Comparison of ENCODE assay signal across 10 mouse cellular contexts in the genomic region with DNA sequence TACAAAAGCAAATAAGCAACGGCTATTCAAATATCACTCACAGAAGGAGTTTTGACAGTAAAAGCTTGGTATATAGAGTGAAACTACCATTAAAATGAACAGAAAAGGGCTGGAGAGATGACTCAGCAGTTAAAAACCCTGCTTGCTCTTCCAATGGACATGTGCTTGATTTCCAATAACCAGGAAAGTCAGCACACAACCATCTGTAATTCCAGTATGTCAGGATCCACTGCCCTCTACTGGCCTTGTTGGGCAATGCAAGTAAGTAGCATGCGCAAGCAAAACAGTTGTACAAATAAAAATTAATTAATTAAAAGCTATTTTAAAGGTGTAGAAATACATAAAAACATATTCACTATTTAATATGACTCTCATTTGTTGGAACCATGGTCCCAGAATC. TPM values are rescaled to one million over a fixed set of nuclear protein-coding genes. Genes with fewer than 3 reads are reported as not detected.
A peak's percentile ranks its signal among the peaks of the same experiment; 100 is the strongest.
DNase-seq lines count a peak whose midpoint lies in the region; ATAC-seq and TF ChIP-seq lines count a peak whose summit lies in the region.
"Had no signal": no experiment of that assay in that cellular context is flagged by ENCODE, and none has a peak within 500 bp of the region (broad histone marks: within the 10 kb centered on the region; RNA-seq: fewer than 3 reads in every experiment).

No protein-coding gene starts in this region.

- H3K4me3 ChIP-seq in thymus, adult 2 months (ENCODE audit: control insufficient read depth, insufficient read depth, low read length), result no peak overlapping the region
- no peak overlapping the region for H3K4me3 ChIP-seq in limb, embryonic 11.5 days (ENCODE audit: low read depth, low read length)
- H3K4me3 ChIP-seq: heart, embryonic 13.5 days; myocyte had no signal

- WGBS in thymus, adult 2 months, result 54% methylated on average over 2 of the region's 2 CpGs
- WGBS in limb, embryonic 11.5 days, result 56% methylated on average over 2 of the region's 2 CpGs

- H3K27ac ChIP-seq in thymus, adult 2 months (ENCODE audit: control insufficient read depth, insufficient read depth, low read length), result no peak overlapping the region
- H3K27ac ChIP-seq in limb, embryonic 11.5 days (replicated peaks; ENCODE audit: low read depth, low read length), result no peak overlapping the region
- H3K27ac ChIP-seq: heart, embryonic 13.5 days had no signal

- no peaks in the 10 kb centered on the region for H3K36me3 ChIP-seq in thymus, adult 2 months (ENCODE audit: control insufficient read depth, insufficient read depth, low read length)
- no peaks in the 10 kb centered on the region for H3K36me3 ChIP-seq in limb, embryonic 11.5 days (ENCODE audit: control insufficient read depth, insufficient read depth, low read length)
- H3K36me3 ChIP-seq: heart, embryonic 13.5 days had no signal

- no peak overlapping the region for H3K9ac ChIP-seq in limb, embryonic 11.5 days (ENCODE audit: low read length)
- H3K9ac ChIP-seq: heart, embryonic 13.5 days had no signal

- no peak for TF ChIP-seq CTCF in thymus, adult 2 months (IDR thresholded peaks at IDR 0.05; ENCODE audit: borderline replicate concordance, control insufficient read depth, extremely low read depth, insufficient read depth, low read length, poor library complexity)

- TF ChIP-seq POLR2A in thymus, adult 2 months (IDR thresholded peaks at IDR 0.05; ENCODE audit: control insufficient read depth, extremely low read depth, insufficient read depth, low read length, poor library complexity), result no peak

- ATAC-seq in frontal cortex, adult (ENCODE audit: low TSS enrichment), result no peak
- no peak for ATAC-seq in limb, embryonic 11.5 days (ENCODE audit: insufficient number of reproducible peaks, low FRiP score, low TSS enrichment, low read depth)

- no peaks in the 10 kb centered on the region for H3K27me3 ChIP-seq in thymus, adult 2 months (ENCODE audit: control insufficient read depth, insufficient read depth, low read length)
- H3K27me3 ChIP-seq in limb, embryonic 11.5 days (ENCODE audit: control insufficient read depth, insufficient read depth, low read length), result no peaks in the 10 kb centered on the region

- peak; percentile 27 to 32 for DNase-seq in frontal cortex, postnatal 25 days (ENCODE audit: low spot score in 2 of 2)
- DNase-seq in thymus, adult 2 months, result peak; percentile 3
- no peak for DNase-seq in thymus, adult 18-20 months
- peak; percentile 76 to 89 for DNase-seq in cerebellum, postnatal 25 days
- peak; percentile 21 to 64 for DNase-seq in kidney, adult 8-10 months
- DNase-seq in limb, embryonic 11.5 days (ENCODE audit: low spot score), result peak; percentile 73
- no peak for DNase-seq in T-cell, adult 2 months (ENCODE audit: low spot score)

- no peak overlapping the region for H3K4me2 ChIP-seq in limb, embryonic 11.5 days (ENCODE audit: low read depth, severe bottlenecking)
- H3K4me2 ChIP-seq: heart, embryonic 13.5 days had no signal

- no peaks in the 10 kb centered on the region for H3K9me3 ChIP-seq in limb, embryonic 11.5 days (ENCODE audit: control insufficient read depth, low read length)
- H3K9me3 ChIP-seq: heart, embryonic 13.5 days had no signal

- H3K4me1 ChIP-seq in thymus, adult 2 months (replicated peaks; ENCODE audit: control insufficient read depth, insufficient read depth, low read length), result no peaks in the 10 kb centered on the region
- no peaks in the 10 kb centered on the region for H3K4me1 ChIP-seq in limb, embryonic 11.5 days (ENCODE audit: control insufficient read depth, insufficient read depth, low read length)

RNA-seq across cellular contexts. Expression of gene Armh4, which starts 2.6 kb away (rescaled TPM):
- 0.09 and 0.42 TPM in 2 replicates for polyA plus RNA-seq in thymus, adult 2 months (2012; rRNA removed)
- polyA plus RNA-seq in limb, embryonic 11.5 days (2014; fragmentation: Nextera tagmentation; extraction: Ambion mirVana), result 9.5 and 10.0 TPM in 2 replicates

Comparison
In these comparisons a context has a peak if more than half of its experiments do, and no peak if none do; other contexts are left out.
1. DNase-seq: peak in frontal cortex, postnatal 25 days (2 of 2), thymus, adult 2 months (single experiment), cerebellum, postnatal 25 days (2 of 2), kidney, adult 8-10 months (2 of 2) and limb, embryonic 11.5 days (single experiment); none in thymus, adult 18-20 months (0 of 2) and T-cell, adult 2 months (single experiment).